Mouse (Mus musculus): Measurements from ENCODE around the gene Pld4.

- TF ChIP-seq EP300 (IDR thresholded peaks at IDR 0.05; ENCODE audit: low read depth) = no peak
- no peak for TF ChIP-seq CTCF (IDR thresholded peaks at IDR 0.05; ENCODE audit: low read depth)
These were observed 46.5 kb upstream of the Pld4 start for GRCm38 (mm10) chr12:112713984-112714383.
